Mouse (Mus musculus) cortical plate, adult 2 months (tissue): ENCODE measurements at regions not wholly inside any gene's neighbourhood (a gene's known extent, or its start where the extent isn't known, plus 50 kb on each side); places are given as distances from the start of the nearest gene placed in this dataset.

Experiments used
- H3K27ac ChIP-seq: fragments of 200-500 bp; 2 replicates; pipeline ENCODE4 v1.5.1; 2012; ENCODE audit warnings: low read length, control low read depth, inconsistent platforms; ENCODE audit not compliant: insufficient read depth
- H3K4me1 ChIP-seq: fragments of 200-500 bp; 2 replicates; pipeline ENCODE4 v1.6.1; 2011; ENCODE audit warnings: low read length; ENCODE audit not compliant: control insufficient read depth, insufficient read depth
- H3K4me3 ChIP-seq: fragments of 200-500 bp; 2 replicates; pipeline ENCODE4 v1.5.1; 2011; ENCODE audit warnings: mild to moderate bottlenecking, low read length, control low read depth; ENCODE audit not compliant: insufficient read depth
- CTCF ChIP-seq: fragments of 200-500 bp; IDR thresholded peaks from 2 replicates; pipeline ENCODE4 v1.5.1; 2011; ENCODE audit warnings: mild to moderate bottlenecking, control low read depth, low read length; ENCODE audit not compliant: insufficient read depth; ENCODE audit errors: extremely low read depth
- POLR2A ChIP-seq: fragments of 200-500 bp; IDR thresholded peaks from 2 replicates; pipeline ENCODE4 v1.6.1; 2011; ENCODE audit warnings: mild to moderate bottlenecking, low read length, control low read depth; ENCODE audit not compliant: insufficient read depth; ENCODE audit errors: extremely low read depth

GRCm38 (mm10) chr1:152253486-152253885 is 133.0 kb downstream of the Tsen15 start:
- Histone ChIP-seq H3K27ac (no peak overlapping the region), H3K4me3 (no peak overlapping the region), H3K4me1 (no peaks in the 10 kb centered on the region)
- TF ChIP-seq CTCF = no peak
- no peak for TF ChIP-seq POLR2A

GRCm38 (mm10) chr1:152252658-152253267 is 133.7 kb downstream of the Tsen15 start:
- H3K4me3 ChIP-seq = no peak overlapping the region
- TF ChIP-seq CTCF (no peak), POLR2A (no peak)
- no peak overlapping the region for H3K27ac ChIP-seq
- no peaks in the 10 kb centered on the region for H3K4me1 ChIP-seq

GRCm38 (mm10) chr1:152241026-152241425 is 145.5 kb downstream of the Tsen15 start:
- no peak overlapping the region for H3K4me3 ChIP-seq
- no peak overlapping the region for H3K27ac ChIP-seq
- H3K4me1 ChIP-seq = no peaks in the 10 kb centered on the region
- no peak for TF ChIP-seq POLR2A
- no peak for TF ChIP-seq CTCF

DNA sequence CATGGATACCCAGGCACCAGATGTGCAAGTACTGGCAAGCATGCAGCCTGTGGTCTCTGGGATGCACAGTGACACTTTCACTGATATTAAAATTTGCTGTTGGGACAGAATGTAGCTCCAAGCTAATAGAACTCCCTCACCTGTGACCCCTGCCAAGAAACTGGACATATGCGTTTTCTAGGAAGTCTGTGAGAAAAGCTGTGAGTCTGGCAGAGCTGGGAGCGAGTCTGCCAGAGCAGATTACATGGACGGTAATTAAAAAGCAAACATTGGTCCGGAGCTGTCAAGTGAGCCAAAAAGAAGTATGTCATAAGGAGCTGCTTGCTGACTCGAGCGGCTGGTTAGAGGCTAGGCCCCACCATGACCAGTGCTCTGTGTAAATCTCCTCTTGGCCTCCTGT is 147.1 kb downstream of the Tsen15 start:
- Histone ChIP-seq H3K4me3 (no peak overlapping the region), H3K4me1 (no peaks in the 10 kb centered on the region), H3K27ac (no peak overlapping the region)
- no peak for TF ChIP-seq CTCF
- no peak for TF ChIP-seq POLR2A

DNA sequence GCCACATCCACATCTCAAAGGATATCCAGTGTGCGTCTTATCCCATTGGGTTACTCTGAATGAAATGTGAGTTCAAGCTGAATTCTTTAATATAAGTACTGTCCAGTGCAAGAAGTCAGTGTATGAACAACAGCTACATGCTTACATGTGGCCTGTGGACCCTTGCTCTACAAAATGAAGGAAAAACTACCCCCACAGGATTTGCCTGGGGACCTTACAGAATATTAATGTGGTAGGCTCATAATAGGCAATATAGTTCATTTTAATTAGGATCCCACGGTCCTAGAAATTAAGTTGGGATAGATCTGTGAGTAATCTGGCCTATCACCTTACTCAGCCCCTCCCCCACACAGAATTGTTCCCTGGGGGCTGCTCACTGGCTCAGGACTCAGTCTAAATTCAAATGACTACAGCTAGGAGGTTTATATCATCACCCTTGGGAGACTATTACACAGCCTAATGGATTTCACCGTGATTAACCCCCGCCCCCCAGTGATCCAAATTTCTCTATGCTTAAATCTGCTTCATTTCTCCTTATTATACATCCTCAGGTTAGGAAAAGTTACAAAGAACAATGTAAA is 145.4 kb upstream of the 1700025G04Rik start:
- H3K4me3 ChIP-seq = no peak overlapping the region
- no peaks in the 10 kb centered on the region for H3K4me1 ChIP-seq
- TF ChIP-seq POLR2A (no peak), CTCF (no peak)
- no peak overlapping the region for H3K27ac ChIP-seq

GRCm38 (mm10) chr1:152234716-152235115 is 144.8 kb upstream of the 1700025G04Rik start:
- Histone ChIP-seq H3K27ac (no peak overlapping the region), H3K4me1 (no peaks in the 10 kb centered on the region), H3K4me3 (no peak overlapping the region)
- TF ChIP-seq CTCF (no peak), POLR2A (no peak)

GRCm38 (mm10) chr1:152231717-152232202 is 141.8 kb upstream of the 1700025G04Rik start:
- TF ChIP-seq CTCF (peak; percentile 29), POLR2A (no peak)
- H3K4me3 ChIP-seq = no peak overlapping the region
- H3K27ac ChIP-seq = no peak overlapping the region
- H3K4me1 ChIP-seq = no peaks in the 10 kb centered on the region

GRCm38 (mm10) chr1:152229709-152230108 is 139.8 kb upstream of the 1700025G04Rik start:
- no peak overlapping the region for H3K27ac ChIP-seq
- H3K4me3 ChIP-seq = no peak overlapping the region
- TF ChIP-seq CTCF (no peak), POLR2A (no peak)
- no peaks in the 10 kb centered on the region for H3K4me1 ChIP-seq

- H3K4me3 ChIP-seq = no peak overlapping the region
Observed at GRCm38 (mm10) chr1:152226049-152226448, 136.1 kb upstream of the 1700025G04Rik start.

GRCm38 (mm10) chr1:152223666-152224065 is 133.7 kb upstream of the 1700025G04Rik start:
- Histone ChIP-seq H3K4me1 (no peaks in the 10 kb centered on the region), H3K4me3 (no peak overlapping the region), H3K27ac (no peak overlapping the region)
- no peak for TF ChIP-seq POLR2A
- TF ChIP-seq CTCF = no peak

More at GRCm38 (mm10) chr1:152226049-152226448, 136.1 kb upstream of the 1700025G04Rik start:
- TF ChIP-seq POLR2A (no peak), CTCF (no peak)
- no peak overlapping the region for H3K27ac ChIP-seq
- H3K4me1 ChIP-seq = no peaks in the 10 kb centered on the region
